Mouse (Mus musculus): ENCODE results near the gene A530084C06Rik.

GRCm38 (mm10) chr13:31515261-31515660 is 43.9 kb downstream of the A530084C06Rik start:
- TF ChIP-seq EP300 (IDR thresholded peaks at IDR 0.05), result no peak
- TF ChIP-seq CTCF (IDR thresholded peaks at IDR 0.05), result no peak

Measured in lung, postnatal 0 days (tissue).